In genomic region chr6:52861186-52861820, GRCm38 (mm10) we compare ENCODE assay signal across 9 mouse cellular contexts.
DNase-seq lines count a peak whose midpoint lies in the region; ATAC-seq and TF ChIP-seq lines count a peak whose summit lies in the region.
"Had no signal": no experiment of that assay in that cellular context is flagged by ENCODE, and none has a peak within 500 bp of the region (broad histone marks: within the 10 kb centered on the region; RNA-seq: fewer than 3 reads in every experiment).

No protein-coding gene starts in this region.

- DNase-seq in forebrain, postnatal 0 days, result peak; percentile 76
- DNase-seq in forebrain, embryonic 11.5 days (ENCODE audit: low spot score), result no peak
- peak; percentile 74 to 80 for DNase-seq in right cerebral cortex, postnatal 10 days (ENCODE audit: low spot score in 2 of 2)
- DNase-seq in right cerebral cortex, postnatal 14 days, result no peak
- DNase-seq in layer of hippocampus, adult 18-20 months (ENCODE audit: low spot score in 2 of 2), result peak; percentile 40 to 54
- no peak for DNase-seq in urinary bladder, postnatal 10 days (ENCODE audit: low spot score)
- DNase-seq in liver, result no peak

- TF ChIP-seq CTCF in forebrain, postnatal 0 days (IDR thresholded peaks at IDR 0.05; ENCODE audit: low read depth), result no peak

- no peak overlapping the region for H3K4me3 ChIP-seq in forebrain, postnatal 0 days (ENCODE audit: low read depth, low read length)
- no peak overlapping the region for H3K4me3 ChIP-seq in forebrain, embryonic 11.5 days (ENCODE audit: low read depth, low read length)
- no peak overlapping the region for H3K4me3 ChIP-seq in neural tube, embryonic 14.5 days (ENCODE audit: low read depth, low read length)
- H3K4me3 ChIP-seq: megakaryocyte, embryonic 14.5 days had no signal

- H3K4me1 ChIP-seq in forebrain, postnatal 0 days (ENCODE audit: insufficient read depth), result no peaks in the 10 kb centered on the region; the same call in none of the 2 replicates
- H3K4me1 ChIP-seq in forebrain, embryonic 11.5 days (replicated peaks; ENCODE audit: control insufficient read depth, insufficient read depth, low read length), result peaks cover 8% of the 10 kb centered on the region; the same call in 1 of the 2 replicates
- peaks cover 43% of the 10 kb centered on the region for H3K4me1 ChIP-seq in neural tube, embryonic 14.5 days (ENCODE audit: control insufficient read depth, insufficient read depth, low read length)

- H3K4me2 ChIP-seq in forebrain, postnatal 0 days (ENCODE audit: low read depth), result no peak overlapping the region
- H3K4me2 ChIP-seq in forebrain, embryonic 11.5 days (ENCODE audit: low read depth, low read length, severe bottlenecking), result no peak overlapping the region
- H3K4me2 ChIP-seq in neural tube, embryonic 14.5 days (ENCODE audit: low read depth, low read length), result no peak overlapping the region

- no peaks in the 10 kb centered on the region for H3K36me3 ChIP-seq in forebrain, postnatal 0 days (ENCODE audit: insufficient read depth)
- no peaks in the 10 kb centered on the region for H3K36me3 ChIP-seq in forebrain, embryonic 11.5 days (ENCODE audit: control insufficient read depth, insufficient read depth, low read length)
- no peaks in the 10 kb centered on the region for H3K36me3 ChIP-seq in neural tube, embryonic 14.5 days (ENCODE audit: control insufficient read depth, insufficient read depth, low read length)

- WGBS in forebrain, postnatal 0 days, result 32% methylated on average over 9 of the region's 9 CpGs
- 81% methylated on average over 9 of the region's 9 CpGs for WGBS in forebrain, embryonic 11.5 days
- 40% methylated on average over 9 of the region's 9 CpGs for WGBS in neural tube, embryonic 14.5 days

- H3K27ac ChIP-seq in forebrain, postnatal 0 days (ENCODE audit: low read depth, low read length), result no peak overlapping the region
- H3K27ac ChIP-seq in forebrain, embryonic 11.5 days (ENCODE audit: low read depth, low read length), result no peak overlapping the region
- H3K27ac ChIP-seq in neural tube, embryonic 14.5 days (ENCODE audit: low read depth, low read length), result peak overlapping the region; percentile 57

- no peaks in the 10 kb centered on the region for H3K9me3 ChIP-seq in forebrain, postnatal 0 days (ENCODE audit: low read length)
- H3K9me3 ChIP-seq in forebrain, embryonic 11.5 days (ENCODE audit: control insufficient read depth, low read length), result no peaks in the 10 kb centered on the region
- no peaks in the 10 kb centered on the region for H3K9me3 ChIP-seq in neural tube, embryonic 14.5 days (ENCODE audit: control insufficient read depth, low read length)
- H3K9me3 ChIP-seq: megakaryocyte, embryonic 14.5 days had no signal

- peaks cover 9% of the 10 kb centered on the region for H3K27me3 ChIP-seq in forebrain, postnatal 0 days (ENCODE audit: insufficient read depth, low read length)
- peaks cover 17% of the 10 kb centered on the region; the same call in 1 of the 2 replicates for H3K27me3 ChIP-seq in forebrain, embryonic 11.5 days (ENCODE audit: control insufficient read depth, insufficient read depth, low read length)
- no peaks in the 10 kb centered on the region for H3K27me3 ChIP-seq in neural tube, embryonic 14.5 days (ENCODE audit: control insufficient read depth, insufficient read depth, low read length)

- peak; percentile 82 for ATAC-seq in forebrain, postnatal 0 days
- no peak for ATAC-seq in forebrain, embryonic 11.5 days (replicated peaks; ENCODE audit: low FRiP score)
- 0 out of 2 replicates have a peak, but pooled peaks have one; percentile 10 for ATAC-seq in neural tube, embryonic 14.5 days (ENCODE audit: low read depth)

- no peak overlapping the region for H3K9ac ChIP-seq in forebrain, postnatal 0 days
- H3K9ac ChIP-seq in forebrain, embryonic 11.5 days (ENCODE audit: low read length), result no peak overlapping the region
- no peak overlapping the region for H3K9ac ChIP-seq in neural tube, embryonic 14.5 days (replicated peaks; ENCODE audit: low read depth, low read length)

Comparison
In these comparisons a context has a peak if more than half of its experiments do, and no peak if none do; other contexts are left out.
1. DNase-seq: peak in forebrain, postnatal 0 days (single experiment), right cerebral cortex, postnatal 10 days (2 of 2) and layer of hippocampus, adult 18-20 months (2 of 2); none in forebrain, embryonic 11.5 days (single experiment), right cerebral cortex, postnatal 14 days (single experiment), urinary bladder, postnatal 10 days (single experiment) and liver (single experiment).